Mouse (Mus musculus) C2C12 (cell line): ENCODE results near the gene Ano3.

Experiments used
- CTCF ChIP-seq: IDR thresholded peaks from one replicate; pipeline ENCODE4 v1.5.1; 2011; ENCODE audit not compliant: control insufficient read depth, insufficient read depth, insufficient read length
- MYOG ChIP-seq: IDR thresholded peaks from one replicate; pipeline ENCODE4 v1.6.1; 2011; ENCODE audit not compliant: control insufficient read depth, insufficient read length; ENCODE audit errors: extremely low read depth

DNA sequence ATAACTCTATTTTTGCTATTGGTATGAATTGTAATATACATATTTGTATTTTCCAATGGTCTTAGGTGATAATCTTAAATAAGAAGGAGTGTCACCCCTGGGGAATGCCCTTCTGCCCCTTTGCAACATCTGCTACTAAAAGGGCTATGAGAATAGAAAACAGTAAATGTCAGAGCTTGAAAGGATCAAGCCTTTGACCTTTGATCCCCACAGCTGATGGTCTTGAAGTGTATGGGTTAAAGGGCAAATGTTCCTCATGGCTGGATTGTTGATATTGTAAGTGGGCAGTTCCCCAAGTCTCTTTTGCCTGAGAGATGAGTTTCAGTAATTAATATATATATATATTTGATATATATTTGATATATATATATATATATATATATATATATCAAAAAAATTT, 305.9 kb downstream of the Ano3 start:
- TF ChIP-seq MYOG (no peak), CTCF (no peak)
